9 mouse cellular contexts compared by ENCODE assay signal in genomic region chr4:59869488-59870057, GRCm38 (mm10). TPM values are rescaled to one million over a fixed set of nuclear protein-coding genes. Genes with fewer than 3 reads are reported as not detected.
DNase-seq lines count a peak whose midpoint lies in the region; ATAC-seq lines count a peak whose summit lies in the region.
"Had no signal": no experiment of that assay in that cellular context is flagged by ENCODE, and none has a peak within 500 bp of the region (broad histone marks: within the 10 kb centered on the region; RNA-seq: fewer than 3 reads in every experiment).

No protein-coding gene starts in this region.

- H3K36me3 ChIP-seq in heart, embryonic 11.5 days (ENCODE audit: control insufficient read depth, insufficient read depth, low read length): no peaks in the 10 kb centered on the region

- H3K27me3 ChIP-seq in heart, embryonic 11.5 days (ENCODE audit: control insufficient read depth, insufficient read depth, low read length): no peaks in the 10 kb centered on the region
- H3K27me3 ChIP-seq: limb, embryonic 13.5 days had no signal

- WGBS in heart, embryonic 11.5 days (ENCODE audit: insufficient replicate concordance): 73% methylated on average over 6 of the region's 6 CpGs

- peaks cover 6% of the 10 kb centered on the region; the same call in 1 of the 2 replicates for H3K4me1 ChIP-seq in heart, embryonic 11.5 days (ENCODE audit: control insufficient read depth, insufficient read depth, low read length)

- H3K4me3 ChIP-seq in heart, embryonic 11.5 days (ENCODE audit: low read depth, low read length): no peak overlapping the region
- H3K4me3 ChIP-seq: limb, embryonic 13.5 days had no signal

- no peaks in the 10 kb centered on the region for H3K9me3 ChIP-seq in heart, embryonic 11.5 days (replicated peaks; ENCODE audit: control insufficient read depth, low read length)
- H3K9me3 ChIP-seq: limb, embryonic 13.5 days had no signal

- peak; percentile 87 for DNase-seq in heart, adult 11 months
- DNase-seq in 3134 (ENCODE audit: extremely low read depth, insufficient read length, low spot score): peak; percentile 64
- DNase-seq in cerebellum, adult 11-12 months: peak; percentile 68
- DNase-seq in heart, postnatal 36 days: peak; percentile 39 to 53
- peak; percentile 59 for DNase-seq in skeletal muscle tissue, adult 2 months (ENCODE audit: low read depth, low spot score)
- DNase-seq in testis, postnatal 14 days (ENCODE audit: low spot score): no peak
- no peak for DNase-seq in embryo, embryonic 10.5 days (ENCODE audit: low spot score)

- H3K9ac ChIP-seq in heart, embryonic 11.5 days (ENCODE audit: low read depth, low read length): no peak overlapping the region
- H3K9ac ChIP-seq: limb, embryonic 13.5 days had no signal

- no peak for ATAC-seq in heart, embryonic 11.5 days (replicated peaks; ENCODE audit: insufficient number of reproducible peaks, low FRiP score, low TSS enrichment)

- no peak overlapping the region for H3K4me2 ChIP-seq in heart, embryonic 11.5 days

- intact Hi-C loops in heart, postnatal 36 days (cut with DNase I): loop anchor here (2.0 to 5.0 kb wide), 2 partner anchors 19 to 252 kb away; no protein-coding TSS in a partner anchor

- H3K27ac ChIP-seq in heart, embryonic 11.5 days (ENCODE audit: low read depth, low read length): no peak overlapping the region

RNA-seq across cellular contexts. Expression of gene Slc46a2, which starts 45.3 kb away (rescaled TPM):
- 0.13 and 0.39 TPM in 2 replicates for polyA plus RNA-seq in heart, embryonic 11.5 days (2014; fragmentation: Nextera tagmentation; extraction: Ambion mirVana)
- total RNA-seq in heart, postnatal 36 days (2021): under 1 TPM in 1 of 2 experiments, not detected in 1; 0.16 TPM

Comparison
In these comparisons a context has a peak if more than half of its experiments do, and no peak if none do; other contexts are left out.
1. DNase-seq: peak in heart, adult 11 months (single experiment), 3134 (single experiment), cerebellum, adult 11-12 months (single experiment), heart, postnatal 36 days (2 of 2) and skeletal muscle tissue, adult 2 months (single experiment); none in testis, postnatal 14 days (single experiment) and embryo, embryonic 10.5 days (single experiment).